Mouse (Mus musculus): Measurements from ENCODE around the gene Zyx. TPM values are rescaled to one million over a fixed set of nuclear protein-coding genes. Genes with fewer than 3 reads are reported as not detected.

Zyx gene
- polyA plus RNA-seq, 1 experiment = 98.6 TPM

DNA sequence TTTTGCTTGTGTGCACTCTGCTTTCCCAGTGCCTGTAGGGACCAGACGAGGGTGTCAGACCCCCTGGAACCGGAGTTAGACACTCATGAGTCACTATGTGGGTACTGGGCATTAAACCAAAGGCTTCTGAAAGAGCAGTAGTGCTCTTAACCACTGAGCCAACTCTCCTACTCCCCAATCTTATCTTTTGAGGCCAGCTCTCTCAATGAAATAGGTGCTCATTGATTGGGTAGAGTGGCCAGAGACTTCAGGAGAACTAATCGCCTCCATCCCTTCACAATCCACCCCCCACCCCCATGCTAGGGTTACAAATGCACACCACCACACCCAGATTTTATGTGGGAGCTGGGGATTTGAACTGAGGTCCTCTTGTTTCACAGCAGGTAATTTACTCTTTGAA is 20.7 kb upstream of the Zyx start:
- Histone ChIP-seq H3K4me1 (ENCODE audit: control insufficient read depth, insufficient read depth, low read length) (0 out of 2 replicates have a peak, but pooled peaks cover 3% of the 10 kb centered on the region), H3K27ac (ENCODE audit: insufficient read depth, low read depth, low read length) (no peak overlapping the region), H3K4me3 (ENCODE audit: insufficient read depth, low read length) (no peak overlapping the region)
- TF ChIP-seq POLR2A (IDR thresholded peaks at IDR 0.05; ENCODE audit: borderline replicate concordance, low read depth, low read length) (no peak), CTCF (IDR thresholded peaks at IDR 0.05; ENCODE audit: low read depth, low read length) (no peak)

- TF ChIP-seq POLR2A (IDR thresholded peaks at IDR 0.05; ENCODE audit: borderline replicate concordance, low read depth, low read length) = no peak
- Histone ChIP-seq H3K27ac (ENCODE audit: insufficient read depth, low read depth, low read length) (no peak overlapping the region), H3K4me1 (ENCODE audit: control insufficient read depth, insufficient read depth, low read length) (no peaks in the 10 kb centered on the region), H3K4me3 (ENCODE audit: insufficient read depth, low read length) (no peak overlapping the region)
These were observed 19.2 kb upstream of the Zyx start for GRCm38 (mm10) chr6:42330216-42330615.

DNA sequence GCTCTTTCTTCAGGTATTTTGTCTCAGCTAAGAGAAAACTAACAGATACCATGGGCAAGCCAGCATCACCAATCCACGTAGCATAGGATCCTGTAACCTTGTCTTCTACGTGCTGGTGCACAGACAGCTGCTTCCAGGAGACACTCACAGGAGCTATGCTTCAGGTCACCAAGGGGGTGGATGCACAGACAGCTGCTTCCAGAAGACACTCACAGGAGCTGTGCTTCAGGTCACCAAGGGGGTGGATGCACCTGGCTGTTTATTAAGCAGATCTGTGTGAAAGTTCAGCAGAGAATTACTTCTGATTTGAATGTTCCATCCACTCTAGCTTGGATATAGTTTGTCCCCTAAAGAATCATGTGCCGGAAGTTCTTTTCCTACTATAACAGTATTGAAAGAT is 18.5 kb upstream of the Zyx start:
- Histone ChIP-seq H3K27ac (ENCODE audit: insufficient read depth, low read depth, low read length) (no peak overlapping the region), H3K4me3 (ENCODE audit: insufficient read depth, low read length) (no peak overlapping the region), H3K4me1 (ENCODE audit: control insufficient read depth, insufficient read depth, low read length) (no peaks in the 10 kb centered on the region)
- TF ChIP-seq CTCF (IDR thresholded peaks at IDR 0.05; ENCODE audit: low read depth, low read length) (no peak), POLR2A (IDR thresholded peaks at IDR 0.05; ENCODE audit: borderline replicate concordance, low read depth, low read length) (no peak)

DNA sequence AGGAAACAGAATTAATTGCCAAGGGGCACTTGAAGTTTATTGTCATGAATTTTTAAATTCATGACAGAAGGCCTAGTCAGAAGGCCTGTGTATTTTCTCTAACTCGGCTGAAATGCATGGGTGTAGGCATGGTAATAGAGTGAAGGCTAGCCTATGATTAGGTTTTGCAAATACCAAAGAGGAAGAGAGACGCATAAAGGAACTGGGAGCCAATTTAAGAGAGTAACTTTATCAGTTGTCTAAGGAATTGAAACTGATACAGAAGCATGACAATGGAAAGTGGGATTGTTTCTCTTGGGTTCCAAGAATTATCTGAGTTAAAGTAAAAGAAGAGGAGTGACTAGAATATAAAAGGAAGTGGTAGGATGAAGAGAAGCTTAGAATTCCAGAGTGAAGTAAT is 10.2 kb upstream of the Zyx start:
- H3K4me3 ChIP-seq (ENCODE audit: insufficient read depth, low read length) = no peak overlapping the region
- H3K4me1 ChIP-seq (ENCODE audit: control insufficient read depth, insufficient read depth, low read length) = peaks cover 9% of the 10 kb centered on the region
- TF ChIP-seq CTCF (IDR thresholded peaks at IDR 0.05; ENCODE audit: low read depth, low read length) (no peak), POLR2A (IDR thresholded peaks at IDR 0.05; ENCODE audit: borderline replicate concordance, low read depth, low read length) (no peak)
- H3K27ac ChIP-seq (ENCODE audit: insufficient read depth, low read depth, low read length) = no peak overlapping the region

DNA sequence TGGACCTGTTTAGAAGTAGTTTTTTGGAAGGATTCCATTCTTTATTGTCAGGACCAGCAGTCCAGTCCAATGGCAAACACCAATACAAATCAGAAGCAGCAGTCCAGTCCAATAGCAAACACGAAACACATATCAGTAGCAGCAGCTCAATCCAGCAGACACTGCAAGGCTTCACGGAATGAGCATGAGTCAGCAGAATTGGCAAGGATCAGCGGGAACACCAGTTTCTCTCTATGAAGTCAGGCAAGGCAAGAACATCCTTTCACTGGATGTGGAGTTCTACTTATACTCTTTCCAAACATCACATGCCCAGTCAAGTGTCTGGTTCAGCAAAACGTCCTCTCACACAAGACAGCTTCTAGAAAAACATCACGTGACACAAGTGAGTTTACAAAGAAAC is 9.4 kb upstream of the Zyx start:
- Histone ChIP-seq H3K27ac (ENCODE audit: insufficient read depth, low read depth, low read length) (no peak overlapping the region), H3K4me3 (ENCODE audit: insufficient read depth, low read length) (no peak overlapping the region), H3K4me1 (ENCODE audit: control insufficient read depth, insufficient read depth, low read length) (peaks cover 15% of the 10 kb centered on the region)
- TF ChIP-seq POLR2A (IDR thresholded peaks at IDR 0.05; ENCODE audit: borderline replicate concordance, low read depth, low read length) = no peak
- no peak for TF ChIP-seq CTCF (IDR thresholded peaks at IDR 0.05; ENCODE audit: low read depth, low read length)

- H3K4me1 ChIP-seq (ENCODE audit: control insufficient read depth, insufficient read depth, low read length) = peaks cover 15% of the 10 kb centered on the region
- H3K27ac ChIP-seq (ENCODE audit: insufficient read depth, low read depth, low read length) = no peak overlapping the region
- no peak for TF ChIP-seq POLR2A (IDR thresholded peaks at IDR 0.05; ENCODE audit: borderline replicate concordance, low read depth, low read length)
- no peak for TF ChIP-seq CTCF (IDR thresholded peaks at IDR 0.05; ENCODE audit: low read depth, low read length)
- H3K4me3 ChIP-seq (ENCODE audit: insufficient read depth, low read length) = no peak overlapping the region
These were observed 7.3 kb upstream of the Zyx start for GRCm38 (mm10) chr6:42342171-42342570.

GRCm38 (mm10) chr6:42343361-42344120 is 5.9 kb upstream of the Zyx start:
- Histone ChIP-seq H3K4me1 (ENCODE audit: control insufficient read depth, insufficient read depth, low read length) (peaks cover 15% of the 10 kb centered on the region), H3K27ac (ENCODE audit: insufficient read depth, low read depth, low read length) (peak overlapping the region; percentile 35; the same call in 1 of the 2 replicates), H3K4me3 (ENCODE audit: insufficient read depth, low read length) (no peak overlapping the region)
- TF ChIP-seq POLR2A (IDR thresholded peaks at IDR 0.05; ENCODE audit: borderline replicate concordance, low read depth, low read length) (no peak), CTCF (IDR thresholded peaks at IDR 0.05; ENCODE audit: low read depth, low read length) (no peak)

GRCm38 (mm10) chr6:42344255-42344654 is 5.2 kb upstream of the Zyx start:
- H3K4me3 ChIP-seq (ENCODE audit: insufficient read depth, low read length) = no peak overlapping the region
- peaks cover 15% of the 10 kb centered on the region for H3K4me1 ChIP-seq (ENCODE audit: control insufficient read depth, insufficient read depth, low read length)
- peak overlapping the region; percentile 35 for H3K27ac ChIP-seq (ENCODE audit: insufficient read depth, low read depth, low read length)
- no peak for TF ChIP-seq POLR2A (IDR thresholded peaks at IDR 0.05; ENCODE audit: borderline replicate concordance, low read depth, low read length)
- no peak for TF ChIP-seq CTCF (IDR thresholded peaks at IDR 0.05; ENCODE audit: low read depth, low read length)

- Histone ChIP-seq H3K27ac (ENCODE audit: insufficient read depth, low read depth, low read length) (no peak overlapping the region), H3K4me1 (ENCODE audit: control insufficient read depth, insufficient read depth, low read length) (peaks cover 35% of the 10 kb centered on the region), H3K4me3 (ENCODE audit: insufficient read depth, low read length) (no peak overlapping the region)
- TF ChIP-seq CTCF (IDR thresholded peaks at IDR 0.05; ENCODE audit: low read depth, low read length) = no peak
- TF ChIP-seq POLR2A (IDR thresholded peaks at IDR 0.05; ENCODE audit: borderline replicate concordance, low read depth, low read length) = no peak
These were observed 987 bp upstream of the Zyx start for GRCm38 (mm10) chr6:42348281-42349005.

- H3K27ac ChIP-seq (ENCODE audit: insufficient read depth, low read depth, low read length) = peak overlapping the region; percentile 70
- peak overlapping the region; percentile 68 for H3K4me3 ChIP-seq (ENCODE audit: insufficient read depth, low read length)
- no peak for TF ChIP-seq POLR2A (IDR thresholded peaks at IDR 0.05; ENCODE audit: borderline replicate concordance, low read depth, low read length)
- TF ChIP-seq CTCF (IDR thresholded peaks at IDR 0.05; ENCODE audit: low read depth, low read length) = peak; percentile 47; the same call in 1 of the 2 replicates
- peaks cover 37% of the 10 kb centered on the region for H3K4me1 ChIP-seq (ENCODE audit: control insufficient read depth, insufficient read depth, low read length)
These were observed 414 bp upstream of the Zyx start for GRCm38 (mm10) chr6:42349006-42349425.
